Mouse (Mus musculus) midbrain, postnatal 0 days (tissue): Measurements from ENCODE around the gene Usp4. TPM values are rescaled to one million over a fixed set of nuclear protein-coding genes. Genes with fewer than 3 reads are reported as not detected.
A peak's percentile ranks its signal among the peaks of the same experiment; 100 is the strongest.

Source experiments
- ATAC-seq: fragments of 200-750 bp; cut with Nextera tagmentation; 2 replicates; pipeline ENCODE4 v1.8.0; 2017; ENCODE audit warnings: moderate number of reproducible peaks, mild to moderate bottlenecking, moderate TSS enrichment, moderate library complexity; ENCODE audit not compliant: low FRiP score
- DNase-seq: peaks from one replicate; pipeline ENCODE4 v3.0.0-alpha.2; 2015; ENCODE audit warnings: low spot score
- H3K27ac ChIP-seq: fragments of 300-500 bp; sonication (generic); 2 replicates; pipeline ENCODE4 v1.5.1; 2014; ENCODE audit warnings: low read depth, mild to moderate bottlenecking, low read length, mixed read lengths
- H3K27me3 ChIP-seq: fragments of 300-500 bp; sonication (generic); 2 replicates; pipeline ENCODE4 v1.6.1; 2014; ENCODE audit warnings: low read length, control low read depth, mixed read lengths; ENCODE audit not compliant: insufficient read depth
- H3K36me3 ChIP-seq: fragments of 300-500 bp; sonication (generic); 2 replicates; pipeline ENCODE4 v1.6.1; 2014; ENCODE audit warnings: low read length, control low read depth, mixed read lengths; ENCODE audit not compliant: insufficient read depth
- H3K4me1 ChIP-seq: fragments of 300-500 bp; sonication (generic); 2 replicates; pipeline ENCODE4 v1.6.1; 2014; ENCODE audit warnings: mild to moderate bottlenecking, control low read depth, antibody characterized with exemption, low read length, mixed read lengths; ENCODE audit not compliant: insufficient read depth
- H3K4me2 ChIP-seq: fragments of 300-500 bp; sonication (generic); 2 replicates; pipeline ENCODE4 v1.6.1; 2014; ENCODE audit warnings: low read depth, mild to moderate bottlenecking, low read length, mixed read lengths; ENCODE audit not compliant: poor library complexity, severe bottlenecking
- H3K4me3 ChIP-seq: fragments of 300-500 bp; sonication (generic); 2 replicates; pipeline ENCODE4 v1.5.1; 2014; ENCODE audit warnings: low read depth, mild to moderate bottlenecking, low read length, moderate library complexity
- H3K9ac ChIP-seq: fragments of 300-500 bp; sonication (generic); replicated peaks from 2 replicates; pipeline ENCODE4 v1.6.1; 2014; ENCODE audit warnings: mild to moderate bottlenecking, low read length, moderate library complexity, mixed read lengths; ENCODE audit not compliant: poor library complexity, severe bottlenecking
- H3K9me3 ChIP-seq: fragments of 300-500 bp; sonication (generic); 2 replicates; pipeline ENCODE4 v1.6.1; 2016; ENCODE audit warnings: low read length, control low read depth
- CTCF ChIP-seq: IDR thresholded peaks from 2 replicates; pipeline ENCODE4 v1.5.1; 2016; ENCODE audit warnings: antibody characterized with exemption, mild to moderate bottlenecking
- WGBS: fragments of 180-500 bp; shearing (Covaris S2); extraction: QIAGEN DNeasy Blood & Tissue Kit; methylation state at CpG from one replicate; pipeline ENCODE4 v1.1.7; 2014; 5-methylcytosine and 5-hydroxymethylcytosine counted together
- polyA plus RNA-seq: library from polyadenylated mRNA; unstranded; fragments of >200 nt; fragmentation: Nextera tagmentation; extraction: Ambion mirVana; gene quantifications from 2 replicates; pipeline ENCODE4 v1.2.1, GENCODE M21; 2015
- total RNA-seq: library from RNA; depleted of rRNA; stranded (reverse); fragments of >200 nt; gene quantifications from 2 replicates; pipeline ENCODE4 v1.2.3, GENCODE M21; 2014

Gene Usp4
- total and polyA plus RNA-seq, 2 experiments from 2014 or later = 106 to 114 TPM

- TF ChIP-seq CTCF = no peak
- DNase-seq = no peak
- Histone ChIP-seq H3K4me1 (no peaks in the 10 kb centered on the region), H3K4me2 (no peak overlapping the region), H3K36me3 (no peaks in the 10 kb centered on the region), H3K9ac (no peak overlapping the region), H3K27ac (no peak overlapping the region), H3K27me3 (no peaks in the 10 kb centered on the region), H3K4me3 (no peak overlapping the region), H3K9me3 (no peaks in the 10 kb centered on the region)
- ATAC-seq = no peak
- WGBS = 96% methylated on average over 1 of the region's 1 CpGs
Measured at GRCm38 (mm10) chr9:108343835-108344234, 3.8 kb upstream of the Usp4 start.

DNA sequence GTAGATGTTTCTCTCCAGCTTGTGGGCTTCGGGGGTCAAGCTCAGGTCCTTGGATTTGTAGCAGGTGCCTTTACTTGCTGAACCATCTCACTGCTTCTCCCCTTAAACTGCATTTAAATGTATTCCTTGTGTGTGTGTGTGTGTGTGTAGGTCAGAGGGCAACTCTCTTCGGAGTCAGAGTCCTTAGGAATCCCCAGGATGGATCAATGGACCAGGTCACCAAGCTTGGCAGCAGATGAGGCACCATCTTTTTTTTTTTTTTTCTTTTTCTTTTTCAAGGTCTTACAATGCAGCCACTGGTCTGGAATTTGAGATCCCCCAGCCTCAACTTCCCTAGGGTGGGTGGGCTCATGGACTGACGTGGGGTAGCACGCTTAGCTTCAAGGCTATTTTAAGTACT, 3.2 kb upstream of the Usp4 start:
- H3K27ac ChIP-seq = no peak overlapping the region
- ATAC-seq (no peak), DNase-seq (no peak)
- no peak overlapping the region for H3K4me3 ChIP-seq
- H3K4me1 ChIP-seq = no peaks in the 10 kb centered on the region
- no peaks in the 10 kb centered on the region for H3K36me3 ChIP-seq
- WGBS = 69% methylated on average over 4 of the region's 4 CpGs
- no peaks in the 10 kb centered on the region for H3K27me3 ChIP-seq
- H3K4me2 ChIP-seq = no peak overlapping the region
- TF ChIP-seq CTCF = no peak
- H3K9ac ChIP-seq = no peak overlapping the region
- H3K9me3 ChIP-seq = no peaks in the 10 kb centered on the region

DNA sequence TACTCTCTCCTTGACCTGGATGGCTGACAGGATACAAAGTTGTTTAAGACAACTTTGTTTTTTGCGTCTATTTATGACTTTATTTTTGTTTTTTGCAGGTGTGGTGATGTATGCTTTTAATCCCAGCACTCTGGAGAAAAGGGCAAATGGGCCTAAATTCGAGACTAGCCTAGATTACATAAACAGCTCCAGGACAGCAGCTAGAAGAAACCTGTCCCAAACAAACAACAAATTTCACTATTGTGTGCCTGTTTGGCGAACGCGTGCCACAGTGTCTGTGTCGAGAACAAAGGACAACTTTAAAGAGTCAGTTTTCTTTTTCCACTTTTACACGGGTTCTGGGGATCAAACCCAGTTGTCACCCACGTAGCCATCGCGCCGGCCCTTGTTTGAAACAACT, 629 bp upstream of the Usp4 start:
- ATAC-seq = no peak
- no peaks in the 10 kb centered on the region for H3K4me1 ChIP-seq
- peaks cover 8% of the 10 kb centered on the region; the same call in 1 of the 2 replicates for H3K36me3 ChIP-seq
- H3K9me3 ChIP-seq = no peaks in the 10 kb centered on the region
- no peak for TF ChIP-seq CTCF
- peak overlapping the region; percentile 71 for H3K4me2 ChIP-seq
- 5% methylated on average over 11 of the region's 11 CpGs for WGBS
- no peaks in the 10 kb centered on the region for H3K27me3 ChIP-seq
- peak overlapping the region; percentile 82 for H3K27ac ChIP-seq
- H3K4me3 ChIP-seq = peak overlapping the region; percentile 95
- H3K9ac ChIP-seq = peak overlapping the region; percentile 83
- peak; percentile 4 for DNase-seq

DNA sequence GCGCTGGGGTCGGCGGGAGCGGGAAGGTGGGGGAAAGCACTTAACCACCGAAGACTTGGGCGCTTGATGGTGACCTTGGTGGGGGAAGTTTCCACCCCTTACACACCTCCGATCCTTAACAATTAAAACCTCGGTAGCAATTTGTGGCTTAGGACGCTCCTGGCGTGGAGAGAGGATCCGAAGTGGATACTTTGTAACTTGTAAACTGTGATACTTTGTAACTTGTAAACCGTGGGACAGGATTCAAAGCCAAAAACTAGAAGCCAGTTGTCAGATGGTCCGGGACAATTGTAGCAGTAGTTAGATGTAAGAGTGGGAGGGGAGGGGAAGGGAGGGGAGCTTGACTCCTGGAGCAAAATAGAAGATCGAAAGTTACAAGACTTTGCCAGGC, 632 bp downstream of the Usp4 start:
- TF ChIP-seq CTCF = no peak
- 7% methylated on average over 13 of the region's 14 CpGs for WGBS
- H3K27me3 ChIP-seq = no peaks in the 10 kb centered on the region
- peaks cover 21% of the 10 kb centered on the region for H3K36me3 ChIP-seq
- DNase-seq (no peak), ATAC-seq (0 out of 2 replicates have a peak, but pooled peaks have one; percentile 3)
- peak overlapping the region; percentile 82 for H3K27ac ChIP-seq
- H3K9ac ChIP-seq = peak overlapping the region; percentile 83
- peak overlapping the region; percentile 71 for H3K4me2 ChIP-seq
- H3K4me3 ChIP-seq = peak overlapping the region; percentile 95
- no peaks in the 10 kb centered on the region for H3K4me1 ChIP-seq
- no peaks in the 10 kb centered on the region for H3K9me3 ChIP-seq

GRCm38 (mm10) chr9:108349727-108350126, 2.1 kb downstream of the Usp4 start:
- no peaks in the 10 kb centered on the region for H3K9me3 ChIP-seq
- H3K9ac ChIP-seq = no peak overlapping the region
- H3K36me3 ChIP-seq = peaks cover 32% of the 10 kb centered on the region
- 98% methylated on average over 4 of the region's 4 CpGs for WGBS
- no peak for ATAC-seq
- no peaks in the 10 kb centered on the region for H3K27me3 ChIP-seq
- H3K27ac ChIP-seq = no peak overlapping the region
- H3K4me2 ChIP-seq = no peak overlapping the region
- no peak for DNase-seq
- H3K4me3 ChIP-seq = no peak overlapping the region
- TF ChIP-seq CTCF = no peak
- no peaks in the 10 kb centered on the region for H3K4me1 ChIP-seq

DNA sequence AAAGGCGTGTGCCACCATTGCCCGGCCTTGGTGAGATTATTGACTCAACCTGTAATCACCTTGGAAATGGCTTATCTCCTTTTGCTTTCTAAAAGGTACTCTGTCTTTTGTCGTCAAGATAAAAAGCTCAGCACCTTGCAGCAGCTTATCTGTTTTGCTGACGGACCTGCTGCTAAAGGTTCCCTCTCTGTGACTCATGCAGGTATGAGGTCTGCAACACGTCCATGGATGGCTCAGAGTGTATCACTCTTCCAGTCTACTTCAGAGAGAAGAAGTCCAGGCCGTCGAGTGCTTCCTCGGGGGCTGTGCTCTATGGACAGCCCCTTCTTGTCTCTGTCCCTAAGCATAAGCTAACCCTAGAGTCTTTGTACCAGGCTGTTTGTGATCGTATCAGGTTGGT, 30.6 kb downstream of the Usp4 start:
- Histone ChIP-seq H3K9me3 (no peaks in the 10 kb centered on the region), H3K9ac (no peak overlapping the region), H3K4me3 (no peak overlapping the region), H3K36me3 (peaks cover 66% of the 10 kb centered on the region), H3K4me2 (no peak overlapping the region), H3K4me1 (no peaks in the 10 kb centered on the region), H3K27ac (no peak overlapping the region), H3K27me3 (no peaks in the 10 kb centered on the region)
- ATAC-seq (no peak), DNase-seq (no peak)
- 94% methylated on average over 9 of the region's 9 CpGs for WGBS
- no peak for TF ChIP-seq CTCF
